ENCODE assay signal across 13 mouse cellular contexts in the genomic region with DNA sequence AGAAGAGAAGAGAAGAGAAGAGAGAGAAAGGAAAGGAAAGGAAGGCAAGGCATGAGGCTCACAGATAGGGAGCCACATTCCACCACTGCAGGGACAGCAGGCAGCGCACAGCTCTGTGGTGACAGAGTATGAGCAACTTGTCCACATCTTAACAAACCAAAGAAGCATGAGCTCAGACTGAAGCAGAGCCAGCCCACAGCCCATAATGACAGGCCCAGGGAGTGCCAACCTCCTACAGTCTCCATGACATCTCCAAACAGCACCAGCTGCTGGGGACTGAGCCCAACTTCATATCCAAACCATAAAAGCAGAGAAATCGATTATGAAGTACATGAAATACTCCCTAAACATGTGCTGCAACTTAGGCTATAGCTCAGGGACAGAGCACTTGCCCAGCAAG. TPM values are rescaled to one million over a fixed set of nuclear protein-coding genes. Genes with fewer than 3 reads are reported as not detected.
DNase-seq lines count a peak whose midpoint lies in the region; ATAC-seq lines count a peak whose summit lies in the region.
"Had no signal": no experiment of that assay in that cellular context is flagged by ENCODE, and none has a peak within 500 bp of the region (broad histone marks: within the 10 kb centered on the region; RNA-seq: fewer than 3 reads in every experiment).

No protein-coding gene starts in this region.

- ATAC-seq in megakaryocyte-erythroid progenitor cell, adult 5-6 weeks (replicated peaks; ENCODE audit: low FRiP score, low TSS enrichment, poor library complexity, severe bottlenecking): no peak
- ATAC-seq: intestine, embryonic 16.5 days; lung, postnatal 0 days had no signal

- peak; percentile 30 to 36 for DNase-seq in left cerebral cortex, postnatal 36 days (ENCODE audit: low spot score in 2 of 2)
- no peak for DNase-seq in left cerebral cortex, postnatal 4 days
- DNase-seq in layer of hippocampus, adult 18-20 months (ENCODE audit: low spot score in 2 of 2): peak; percentile 67 to 74
- DNase-seq in layer of hippocampus, postnatal 10 days (ENCODE audit: low spot score in 2 of 2): peak; percentile 32 to 37
- DNase-seq in telencephalon, adult 2 months (ENCODE audit: low read depth, low spot score): peak; percentile 72
- DNase-seq in cerebellum, adult 9-10 months: no peak
- DNase-seq: cerebellum, postnatal 25 days; gastrocnemius, postnatal 36 days; heart, postnatal 14 days; spleen, adult 18-20 months had no signal

- intact Hi-C loops in left cerebral cortex, postnatal 36 days (cut with DNase I): no loop called here
- intact Hi-C loops in left cerebral cortex, postnatal 4 days (cut with DNase I): no loop called here

RNA-seq across cellular contexts. Expression of a gene that starts 11.7 kb away (rescaled TPM):
- total RNA-seq in left cerebral cortex, postnatal 36 days (2021): 1 to 10 TPM; 2.9 to 6.3 TPM
- total RNA-seq in left cerebral cortex, postnatal 4 days (2021): 1 to 10 TPM; 6.7 to 7.5 TPM
- 1 to 10 TPM; 2.4 to 7.8 TPM for total RNA-seq in layer of hippocampus, adult 18-20 months (2021)
- 1 to 10 TPM; 6.5 to 7.1 TPM for total RNA-seq in layer of hippocampus, postnatal 10 days (2021)
- total RNA-seq in megakaryocyte-erythroid progenitor cell, adult 5-6 weeks (2014; fragmentation: Nextera tagmentation): 10.9 and 18.9 TPM in 2 replicates
- total RNA-seq in megakaryocyte-erythroid progenitor cell, adult 5-6 weeks (2017): 2.0 and 5.7 TPM in 2 replicates

RNA-seq across cellular contexts. Expression of a gene that starts 46.8 kb away (rescaled TPM):
- total RNA-seq in left cerebral cortex, postnatal 36 days (2021): 10 to 100 TPM; 57.3 to 73.4 TPM
- total RNA-seq in left cerebral cortex, postnatal 4 days (2021): 10 to 100 TPM; 85.9 to 92.3 TPM
- total RNA-seq in layer of hippocampus, adult 18-20 months (2021): 10 to 100 TPM; 76.2 to 80.9 TPM
- total RNA-seq in layer of hippocampus, postnatal 10 days (2021): 10 to 100 TPM; 70.7 to 83.2 TPM
- 55.9 and 58.6 TPM in 2 replicates for total RNA-seq in megakaryocyte-erythroid progenitor cell, adult 5-6 weeks (2014; fragmentation: Nextera tagmentation)
- 5.9 and 8.3 TPM in 2 replicates for total RNA-seq in megakaryocyte-erythroid progenitor cell, adult 5-6 weeks (2017)

Comparison
In these comparisons a context has a peak if more than half of its experiments do, and no peak if none do; other contexts are left out.
1. DNase-seq: peak in left cerebral cortex, postnatal 36 days (2 of 2), layer of hippocampus, adult 18-20 months (2 of 2), layer of hippocampus, postnatal 10 days (2 of 2) and telencephalon, adult 2 months (single experiment); none in left cerebral cortex, postnatal 4 days (single experiment) and cerebellum, adult 9-10 months (single experiment).